Mouse (Mus musculus) liver, postnatal 0 days (tissue): ENCODE data around the gene Gpr84. TPM values are rescaled to one million over a fixed set of nuclear protein-coding genes. Genes with fewer than 3 reads are reported as not detected.

Source experiments
- ATAC-seq: fragments of 200-750 bp; cut with Nextera tagmentation; 2 replicates; pipeline ENCODE4 v1.8.0; 2017; ENCODE audit warnings: mild to moderate bottlenecking, moderate library complexity
- DNase-seq: peaks from one replicate; pipeline ENCODE4 v3.0.0-alpha.2; 2016
- H3K27ac ChIP-seq: fragments of 300-500 bp; sonication (generic); 2 replicates; pipeline ENCODE4 v1.5.1; 2014; ENCODE audit warnings: antibody characterized with exemption, moderate library complexity, mild to moderate bottlenecking, low read depth
- H3K27me3 ChIP-seq: fragments of 300-500 bp; sonication (generic); 2 replicates; pipeline ENCODE4 v1.6.1; 2014; ENCODE audit warnings: low read length, control low read depth, mixed read lengths; ENCODE audit not compliant: insufficient read depth
- H3K36me3 ChIP-seq: fragments of 300-500 bp; sonication (generic); replicated peaks from 2 replicates; pipeline ENCODE4 v1.6.1; 2014; ENCODE audit warnings: mild to moderate bottlenecking, control low read depth, low read length, moderate library complexity, mixed read lengths; ENCODE audit not compliant: insufficient read depth
- H3K4me1 ChIP-seq: fragments of 300-500 bp; sonication (generic); 2 replicates; pipeline ENCODE4 v1.6.1; 2014; ENCODE audit warnings: antibody characterized with exemption, mild to moderate bottlenecking, control low read depth; ENCODE audit not compliant: insufficient read depth
- H3K4me2 ChIP-seq: fragments of 300-500 bp; sonication (generic); 2 replicates; pipeline ENCODE4 v1.6.1; 2014; ENCODE audit warnings: low read depth, mild to moderate bottlenecking, low read length, moderate library complexity, mixed read lengths
- H3K4me3 ChIP-seq: fragments of 300-500 bp; sonication (generic); 2 replicates; pipeline ENCODE4 v1.5.1; 2014; ENCODE audit warnings: low read depth, low read length
- H3K9ac ChIP-seq: fragments of 300-500 bp; sonication (generic); replicated peaks from 2 replicates; pipeline ENCODE4 v1.6.1; 2014; ENCODE audit warnings: mild to moderate bottlenecking, moderate library complexity
- H3K9me3 ChIP-seq: fragments of 300-500 bp; sonication (generic); 2 replicates; pipeline ENCODE4 v1.6.1; 2016; ENCODE audit warnings: mild to moderate bottlenecking, control low read depth, low read length, mixed read lengths
- CTCF ChIP-seq: sonication (generic); IDR thresholded peaks from 2 replicates; pipeline ENCODE4 v1.5.1; 2016; ENCODE audit warnings: antibody characterized with exemption, low read depth
- EP300 ChIP-seq: IDR thresholded peaks from 2 replicates; pipeline ENCODE4 v1.6.1; 2016; ENCODE audit warnings: antibody characterized with exemption, low read depth, mild to moderate bottlenecking
- WGBS: fragments of 180-500 bp; shearing (Covaris S2); extraction: QIAGEN DNeasy Blood & Tissue Kit; methylation state at CpG from one replicate; pipeline ENCODE4 v1.1.7; 2014; ENCODE audit not compliant: insufficient replicate concordance; 5-methylcytosine and 5-hydroxymethylcytosine counted together
- polyA plus RNA-seq: library from polyadenylated mRNA; unstranded; fragments of >200 nt; fragmentation: Nextera tagmentation; extraction: Ambion mirVana; gene quantifications from 2 replicates; pipeline ENCODE4 v1.2.1, GENCODE M21; 2015

Gpr84 gene
- polyA plus RNA-seq, 1 experiment from 2014 or later, result 1.8 TPM

DNA sequence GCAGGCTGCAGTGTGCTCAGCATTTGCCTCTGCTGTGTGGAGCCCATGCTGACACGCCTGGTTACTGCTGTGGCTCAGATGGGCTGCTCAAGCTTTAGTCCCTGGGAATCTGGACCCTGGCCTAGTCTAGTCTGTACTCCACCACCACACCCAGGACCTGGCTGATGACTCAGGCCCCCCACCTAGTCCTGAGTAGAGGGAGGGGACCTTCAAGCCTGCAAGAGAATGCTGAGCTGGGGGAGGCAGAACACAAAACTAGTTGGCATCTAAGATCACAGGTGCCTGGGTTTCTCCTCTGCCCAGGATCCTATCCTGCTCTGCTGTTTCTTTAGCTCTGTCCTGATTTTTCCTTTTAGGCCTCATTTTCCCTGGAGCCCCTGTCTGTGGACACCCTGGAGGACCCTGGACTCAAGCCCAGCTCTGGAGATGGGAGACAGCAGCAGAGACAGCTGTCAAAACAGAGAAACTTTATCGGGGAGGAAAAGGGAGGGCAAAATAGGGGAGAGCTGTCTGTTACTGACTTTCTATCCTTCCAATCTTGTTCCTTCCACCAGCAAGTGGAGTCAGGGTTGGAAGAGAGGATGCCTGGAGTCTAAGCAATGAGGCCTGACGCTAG lies 7.9 kb upstream of the Gpr84 start:
- DNase-seq (no peak), ATAC-seq (no peak)
- no peak overlapping the region for H3K27ac ChIP-seq
- H3K4me2 ChIP-seq, result no peak overlapping the region
- peaks cover 19% of the 10 kb centered on the region for H3K4me1 ChIP-seq
- TF ChIP-seq EP300 (no peak), CTCF (no peak)
- 72% methylated on average over 3 of the region's 3 CpGs for WGBS
- peaks cover 14% of the 10 kb centered on the region for H3K36me3 ChIP-seq
- no peaks in the 10 kb centered on the region for H3K27me3 ChIP-seq
- H3K4me3 ChIP-seq, result no peak overlapping the region
- no peaks in the 10 kb centered on the region for H3K9me3 ChIP-seq
- no peak overlapping the region for H3K9ac ChIP-seq

DNA sequence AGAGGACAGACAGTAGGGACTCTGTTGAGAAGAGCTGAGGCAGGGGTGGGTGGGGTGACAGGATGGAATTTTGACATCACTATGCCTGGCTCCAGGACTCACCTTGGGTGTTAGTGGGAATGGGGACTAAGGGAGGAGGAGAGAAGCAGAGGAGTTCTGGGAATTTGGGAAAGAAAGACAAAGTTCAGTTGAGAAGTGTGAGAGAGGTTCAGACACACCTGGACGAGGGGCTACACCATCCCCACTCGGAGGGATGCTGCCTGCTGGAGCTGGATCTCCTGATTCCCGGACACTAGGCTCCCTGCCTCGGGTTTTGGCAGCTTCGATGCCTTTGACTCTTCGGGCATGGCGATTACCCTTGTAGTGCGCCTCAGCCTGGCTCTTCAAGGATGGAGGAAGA lies 7.3 kb upstream of the Gpr84 start:
- Histone ChIP-seq H3K27me3 (no peaks in the 10 kb centered on the region), H3K9ac (no peak overlapping the region), H3K27ac (no peak overlapping the region), H3K9me3 (no peaks in the 10 kb centered on the region), H3K4me2 (no peak overlapping the region), H3K4me3 (no peak overlapping the region), H3K4me1 (peaks cover 17% of the 10 kb centered on the region), H3K36me3 (peaks cover 14% of the 10 kb centered on the region)
- ATAC-seq (no peak), DNase-seq (no peak)
- 85% methylated on average over 8 of the region's 8 CpGs for WGBS
- TF ChIP-seq EP300 (no peak), CTCF (no peak)

DNA sequence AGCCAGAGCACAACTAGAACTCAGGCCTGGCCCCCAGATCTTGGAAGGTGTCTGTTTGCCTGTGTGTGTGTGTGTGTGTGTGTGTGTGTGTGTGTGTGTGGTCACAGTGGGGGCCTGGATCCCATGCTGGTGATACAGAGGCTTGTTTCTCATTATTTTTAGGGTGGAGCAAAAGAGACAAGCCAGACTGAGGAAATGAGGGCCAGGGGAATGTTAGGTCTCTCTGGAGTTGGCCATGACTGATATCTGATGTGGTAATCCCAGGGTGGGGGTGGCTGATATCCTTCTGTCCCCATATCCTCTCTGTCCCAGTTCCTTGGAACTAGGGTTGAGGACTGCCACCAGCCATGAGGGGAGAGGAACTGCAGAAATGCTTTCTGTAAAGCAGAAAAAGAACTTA lies 6.7 kb upstream of the Gpr84 start:
- Histone ChIP-seq H3K4me2 (no peak overlapping the region), H3K9me3 (no peaks in the 10 kb centered on the region), H3K36me3 (peaks cover 14% of the 10 kb centered on the region), H3K9ac (no peak overlapping the region), H3K27ac (no peak overlapping the region), H3K4me3 (no peak overlapping the region), H3K4me1 (peaks cover 11% of the 10 kb centered on the region), H3K27me3 (no peaks in the 10 kb centered on the region)
- no peak for TF ChIP-seq EP300
- TF ChIP-seq CTCF, result no peak
- ATAC-seq (no peak), DNase-seq (no peak)

DNA sequence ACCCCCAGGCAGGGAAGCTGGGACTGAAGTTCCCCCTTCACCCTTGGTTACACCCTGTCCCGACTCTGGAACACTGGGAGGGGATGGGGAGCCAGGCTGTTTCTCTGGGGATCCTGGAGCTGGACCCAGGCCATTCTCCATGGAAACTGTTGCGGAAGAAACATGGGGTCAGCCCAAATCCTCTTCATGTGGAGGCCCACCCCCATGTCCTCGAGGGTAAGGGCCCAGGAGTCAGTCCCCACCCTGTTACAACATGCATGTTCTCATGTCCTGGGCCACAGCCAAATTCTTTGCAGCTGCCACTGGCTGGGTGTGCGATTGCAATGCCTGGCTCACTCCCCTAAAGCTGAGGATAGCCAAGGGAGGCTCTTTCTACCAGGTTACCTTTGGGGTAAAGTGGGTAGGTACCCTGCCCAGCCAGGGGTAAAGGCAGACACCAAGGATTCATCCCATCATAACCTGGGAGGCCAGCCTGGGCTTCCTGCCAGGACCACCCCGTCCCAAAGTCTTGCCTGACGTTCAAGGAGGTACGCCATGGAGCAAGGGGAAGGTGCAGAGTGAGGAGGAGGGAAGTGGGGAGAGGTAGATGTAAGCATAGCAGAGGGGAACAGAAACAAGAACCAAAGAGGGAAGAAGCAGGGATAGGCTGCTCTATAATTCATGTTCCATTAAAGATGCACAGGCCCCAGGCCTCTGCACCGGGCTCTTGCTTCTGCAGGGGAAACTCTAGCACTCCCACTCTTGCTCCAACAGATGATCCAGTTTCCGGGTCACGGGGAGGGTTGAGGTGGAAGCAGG lies 5.8 kb upstream of the Gpr84 start:
- TF ChIP-seq CTCF, result no peak
- TF ChIP-seq EP300, result no peak
- peak; percentile 20; the same call in 1 of the 2 replicates for ATAC-seq
- DNase-seq, result peak; percentile 32

DNA sequence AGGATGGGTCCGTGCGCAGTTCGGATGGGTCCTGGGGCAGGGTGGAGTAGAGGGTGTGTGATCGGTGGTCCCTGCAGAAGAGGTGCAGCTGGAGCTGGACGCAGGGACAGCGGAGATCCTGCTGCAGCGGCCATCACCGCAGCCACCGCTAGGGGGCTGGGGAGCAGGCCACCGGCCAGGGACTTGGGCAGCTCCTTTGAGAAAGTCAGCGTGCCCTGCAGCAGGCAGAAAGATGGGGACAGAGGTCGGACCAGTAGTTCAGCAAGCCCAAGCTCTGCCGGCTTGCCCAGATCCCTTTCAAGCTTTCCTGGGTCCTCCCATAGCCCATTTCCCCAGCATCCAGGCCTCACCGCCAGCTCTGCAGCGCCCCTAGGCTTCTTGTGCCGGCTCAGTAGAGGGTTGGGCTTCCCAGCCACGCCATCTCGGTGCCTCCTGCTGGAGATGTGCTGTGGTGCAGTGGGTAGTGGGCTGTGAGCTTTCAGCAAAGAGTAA lies 4.6 kb upstream of the Gpr84 start:
- H3K4me2 ChIP-seq, result peak overlapping the region; percentile 10
- 39% methylated on average over 18 of the region's 18 CpGs for WGBS

More for the DNA sequence above, 5.8 kb upstream of the Gpr84 start:
- Histone ChIP-seq H3K27me3 (no peaks in the 10 kb centered on the region), H3K27ac (no peak overlapping the region), H3K4me2 (no peak overlapping the region), H3K36me3 (peaks cover 14% of the 10 kb centered on the region), H3K9ac (no peak overlapping the region), H3K9me3 (no peaks in the 10 kb centered on the region), H3K4me1 (peaks cover 9% of the 10 kb centered on the region), H3K4me3 (no peak overlapping the region)
- 75% methylated on average over 10 of the region's 10 CpGs for WGBS

DNA sequence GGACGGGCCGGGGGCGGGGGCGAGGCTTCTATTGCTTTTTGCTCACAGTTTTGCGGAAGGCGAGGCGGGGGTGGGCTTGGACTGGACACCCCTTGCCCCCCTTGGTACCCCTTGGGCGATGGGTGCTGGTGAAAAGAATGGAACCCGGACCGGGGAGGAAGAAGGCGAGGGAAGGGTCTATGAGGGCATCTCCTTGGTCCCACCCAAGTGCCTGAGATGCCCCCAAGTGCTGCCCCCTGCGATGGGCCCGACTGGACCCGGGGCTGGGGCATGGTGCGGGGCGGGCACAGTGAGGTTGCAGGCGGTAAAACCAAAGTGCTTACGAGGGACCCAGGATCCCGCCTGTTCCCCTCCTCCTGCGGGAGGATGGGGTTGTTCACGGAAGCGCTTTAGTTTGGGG lies 3.8 kb upstream of the Gpr84 start:
- H3K9me3 ChIP-seq, result no peaks in the 10 kb centered on the region
- no peak for ATAC-seq

More for the DNA sequence above, 4.6 kb upstream of the Gpr84 start:
- H3K9ac ChIP-seq, result no peak overlapping the region
- H3K4me1 ChIP-seq, result peaks cover 11% of the 10 kb centered on the region
- peaks cover 14% of the 10 kb centered on the region for H3K36me3 ChIP-seq
- H3K27ac ChIP-seq, result no peak overlapping the region
- ATAC-seq, result peak; percentile 58
- H3K9me3 ChIP-seq, result no peaks in the 10 kb centered on the region
- H3K4me3 ChIP-seq, result no peak overlapping the region
- DNase-seq, result peak; percentile 77
- no peaks in the 10 kb centered on the region for H3K27me3 ChIP-seq
- peak; percentile 78 for TF ChIP-seq CTCF
- TF ChIP-seq EP300, result no peak

More for the DNA sequence above, 3.8 kb upstream of the Gpr84 start:
- H3K4me3 ChIP-seq, result no peak overlapping the region
- peaks cover 11% of the 10 kb centered on the region for H3K4me1 ChIP-seq
- H3K27ac ChIP-seq, result no peak overlapping the region
- no peak for DNase-seq
- peaks cover 14% of the 10 kb centered on the region for H3K36me3 ChIP-seq
- H3K27me3 ChIP-seq, result no peaks in the 10 kb centered on the region
- no peak overlapping the region for H3K9ac ChIP-seq
- TF ChIP-seq CTCF (no peak), EP300 (no peak)
- peak overlapping the region; percentile 10; the same call in 1 of the 2 replicates for H3K4me2 ChIP-seq
- 77% methylated on average over 22 of the region's 22 CpGs for WGBS
